Mouse (Mus musculus): ENCODE data around the gene Lrfn1.

- TF ChIP-seq POLR2A (IDR thresholded peaks at IDR 0.05; ENCODE audit: low read depth, low read length) (no peak), CTCF (conservative IDR thresholded peaks at IDR 0.05; ENCODE audit: insufficient read depth, insufficient read length, low read depth, low read length) (no peak)
Measured at GRCm38 (mm10) chr7:28441776-28442485, 9.8 kb upstream of the Lrfn1 start.
